Mouse (Mus musculus): ENCODE measurements around the gene Fam171a1.

DNA sequence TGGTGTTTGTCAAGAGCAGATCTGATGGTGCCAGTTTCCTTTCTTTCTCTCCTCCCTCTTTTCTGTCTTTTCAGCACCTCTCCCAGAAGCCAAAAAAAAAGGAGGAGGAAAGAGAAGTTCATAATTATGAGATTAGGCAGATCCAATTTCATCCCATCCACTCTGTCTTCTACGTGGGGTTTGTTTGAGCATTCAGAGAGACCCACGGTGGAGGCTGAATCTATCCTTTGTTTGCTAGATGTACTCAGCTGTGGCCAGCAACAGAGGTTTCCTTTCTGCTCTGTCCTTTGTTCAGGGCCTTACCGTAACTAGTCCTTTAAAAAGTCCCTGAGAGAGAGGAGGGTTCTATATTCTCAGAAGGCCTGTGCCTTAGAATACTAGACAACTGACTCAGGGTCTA is 25.6 kb downstream of the Fam171a1 start:
- TF ChIP-seq CTCF (IDR thresholded peaks at IDR 0.05; ENCODE audit: low read depth) (no peak), EP300 (optimal IDR thresholded peaks at IDR 0.05) (no peak)
